Mouse (Mus musculus) spleen, adult 2 months (tissue): ENCODE measurements around the gene Defb25. TPM values are rescaled to one million over a fixed set of nuclear protein-coding genes. Genes with fewer than 3 reads are reported as not detected.

Experiments used
- DNase-seq, 2 experiments: peaks; one replicate each; pipeline versions ENCODE4 v3.0.0 to v3.0.0-alpha.2; 2012 to 2021; ENCODE audit warnings: low spot score in 2 of 2, low read depth in 1 of 2
- H3K27ac ChIP-seq: fragments of 200-500 bp; 2 replicates; pipeline ENCODE4 v1.5.1; 2012; ENCODE audit warnings: low read length, inconsistent platforms; ENCODE audit not compliant: insufficient read depth
- H3K27me3 ChIP-seq: fragments of 200-500 bp; 2 replicates; pipeline ENCODE4 v1.6.1; 2012; ENCODE audit warnings: mild to moderate bottlenecking, moderate library complexity, low read length, inconsistent platforms; ENCODE audit not compliant: control insufficient read depth, insufficient read depth
- H3K36me3 ChIP-seq: fragments of 200-500 bp; 2 replicates; pipeline ENCODE4 v1.6.1; 2012; ENCODE audit warnings: mild to moderate bottlenecking, low read length, inconsistent platforms; ENCODE audit not compliant: control insufficient read depth, insufficient read depth
- H3K4me1 ChIP-seq: fragments of 200-500 bp; 2 replicates; pipeline ENCODE4 v1.6.1; 2011; ENCODE audit warnings: inconsistent platforms; ENCODE audit not compliant: control insufficient read depth, insufficient read depth, insufficient read length
- H3K4me3 ChIP-seq: fragments of 200-500 bp; 2 replicates; pipeline ENCODE4 v1.5.1; 2011; ENCODE audit warnings: mild to moderate bottlenecking, inconsistent platforms; ENCODE audit not compliant: insufficient read depth, insufficient read length; ENCODE audit errors: extremely low read depth
- CTCF ChIP-seq: fragments of 200-500 bp; IDR thresholded peaks from 2 replicates; pipeline ENCODE4 v1.5.1; 2011; ENCODE audit warnings: mild to moderate bottlenecking, inconsistent platforms; ENCODE audit not compliant: insufficient read depth, insufficient read length, insufficient replicate concordance; ENCODE audit errors: extremely low read depth
- POLR2A ChIP-seq: fragments of 200-500 bp; IDR thresholded peaks from 2 replicates; pipeline ENCODE4 v1.6.1; 2011; ENCODE audit warnings: low read depth, low read length, inconsistent platforms
- WGBS: fragments of 180-500 bp; shearing (Covaris S2); methylation state at CpG from one replicate; pipeline ENCODE4 v1.1.7; 2018; 5-methylcytosine and 5-hydroxymethylcytosine counted together
- polyA plus RNA-seq: library from polyadenylated mRNA; depleted of rRNA; stranded (reverse); fragments of >200 nt; gene quantifications from 2 replicates; pipeline ENCODE4 v1.2.3, GENCODE M21; 2012

The Defb25 gene
- polyA plus RNA-seq, 1 experiment, result 0.65 TPM

DNA sequence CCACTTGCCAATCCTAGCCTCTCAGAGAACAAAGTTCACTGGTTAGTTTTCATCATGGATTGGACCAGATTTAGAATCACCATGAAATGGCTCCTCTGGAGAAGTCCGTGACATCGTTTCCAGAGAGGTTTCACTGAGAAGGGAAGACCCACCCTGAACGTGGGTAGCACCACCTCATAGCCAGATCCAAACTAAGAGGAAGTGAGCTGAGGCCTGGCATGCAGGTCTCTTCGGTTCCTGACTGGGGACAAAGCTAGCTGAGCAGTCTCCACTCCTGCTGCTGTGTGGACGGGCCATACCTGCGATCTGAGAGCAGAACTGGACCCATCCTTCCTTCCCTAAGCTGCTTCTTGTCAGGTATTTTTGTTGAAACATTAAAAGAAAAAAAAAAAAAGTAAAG lies 38.3 kb upstream of the Defb25 start:
- 25% methylated on average over 6 of the region's 6 CpGs for WGBS
- Histone ChIP-seq H3K4me3 (no peak overlapping the region), H3K27me3 (no peaks in the 10 kb centered on the region), H3K27ac (peak overlapping the region; percentile 18; the same call in 1 of the 2 replicates), H3K4me1 (no peaks in the 10 kb centered on the region), H3K36me3 (no peaks in the 10 kb centered on the region)
- no peak for DNase-seq
- TF ChIP-seq CTCF, result no peak
- no peak for TF ChIP-seq POLR2A

DNA sequence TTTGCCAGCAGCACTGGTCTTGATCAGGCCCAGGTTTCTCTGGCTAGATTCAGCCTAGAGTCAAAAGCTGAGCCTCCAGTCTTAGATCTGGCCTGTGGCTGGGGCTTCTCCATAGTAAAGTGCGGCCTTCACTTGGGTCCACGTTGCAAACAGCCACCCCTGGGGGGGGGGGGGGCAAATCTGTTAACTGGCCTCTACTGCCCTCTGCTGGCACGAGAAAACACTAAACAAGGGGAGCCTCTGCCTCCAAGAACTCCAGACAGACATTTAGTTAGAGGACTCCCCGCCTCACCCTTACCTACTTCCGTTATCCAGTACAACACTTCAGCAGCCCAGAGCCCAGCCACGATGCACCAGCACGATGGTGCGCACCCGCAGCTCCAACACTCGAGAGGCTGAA lies 34.5 kb upstream of the Defb25 start:
- H3K36me3 ChIP-seq, result no peaks in the 10 kb centered on the region
- 68% methylated on average over 10 of the region's 10 CpGs for WGBS

GRCm38 (mm10) chr2:152653874-152654715 lies 31.2 kb upstream of the Defb25 start:
- Histone ChIP-seq H3K36me3 (no peaks in the 10 kb centered on the region), H3K4me3 (no peak overlapping the region), H3K27ac (peak overlapping the region; percentile 0; the same call in 1 of the 2 replicates), H3K4me1 (no peaks in the 10 kb centered on the region), H3K27me3 (no peaks in the 10 kb centered on the region)
- TF ChIP-seq POLR2A, result no peak
- TF ChIP-seq CTCF, result no peak
- 56% methylated on average over 14 of the region's 14 CpGs for whole genome bisulfite sequencing
- DNase-seq, result no peak

More for the DNA sequence above, 34.5 kb upstream of the Defb25 start:
- Histone ChIP-seq H3K4me1 (no peaks in the 10 kb centered on the region), H3K27ac (no peak overlapping the region), H3K4me3 (no peak overlapping the region), H3K27me3 (no peaks in the 10 kb centered on the region)
- DNase-seq, result no peak
- TF ChIP-seq POLR2A (no peak), CTCF (0 out of 2 replicates have a peak, but pooled peaks have one; percentile 3)

DNA sequence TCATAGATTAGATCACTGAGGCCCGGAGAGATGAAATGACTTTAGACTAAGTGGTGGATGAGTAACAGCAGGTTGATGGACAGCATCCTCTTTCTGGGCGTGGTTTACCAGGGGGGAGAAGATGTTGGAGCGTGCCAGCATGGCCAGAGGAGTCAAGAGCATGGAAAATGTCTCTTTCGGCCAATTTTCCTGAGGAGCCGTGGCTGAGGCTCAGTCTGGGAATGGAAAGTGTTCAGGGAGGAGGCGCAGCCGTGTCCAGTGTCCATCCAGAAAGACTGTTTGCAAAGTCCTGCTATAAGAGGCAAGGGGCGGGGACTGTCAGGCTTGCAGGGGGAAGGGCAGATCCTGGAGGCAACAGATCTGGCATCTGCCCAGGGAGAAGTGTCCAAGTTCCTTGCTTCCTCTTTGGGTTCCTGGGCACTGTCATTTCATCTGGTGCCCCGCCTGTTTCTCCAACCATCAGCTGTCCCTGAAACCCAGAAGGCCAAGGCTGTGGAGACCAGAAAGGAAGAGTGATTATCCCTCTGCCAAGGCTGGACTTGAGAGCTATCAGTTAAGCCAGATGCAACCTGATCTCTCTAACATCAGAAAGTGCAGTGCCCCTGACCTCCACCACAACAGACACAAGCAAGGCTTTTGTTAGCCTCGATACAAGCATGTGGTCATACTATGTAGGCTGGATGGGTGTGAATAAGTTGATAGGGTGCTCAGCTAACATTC lies 30.2 kb upstream of the Defb25 start:
- Histone ChIP-seq H3K4me1 (no peaks in the 10 kb centered on the region), H3K27me3 (no peaks in the 10 kb centered on the region), H3K27ac (peak overlapping the region; percentile 6), H3K4me3 (no peak overlapping the region), H3K36me3 (no peaks in the 10 kb centered on the region)
- TF ChIP-seq CTCF (no peak), POLR2A (no peak)
- 69% methylated on average over 10 of the region's 10 CpGs for WGBS
- no peak for DNase-seq

- Histone ChIP-seq H3K27ac (peak overlapping the region; percentile 61), H3K4me1 (no peaks in the 10 kb centered on the region), H3K27me3 (no peaks in the 10 kb centered on the region), H3K4me3 (no peak overlapping the region), H3K36me3 (no peaks in the 10 kb centered on the region)
- TF ChIP-seq POLR2A (no peak), CTCF (no peak)
- WGBS, result 47% methylated on average over 11 of the region's 11 CpGs
- no peak for DNase-seq
Observed at GRCm38 (mm10) chr2:152639406-152640113, 16.7 kb upstream of the Defb25 start.

DNA sequence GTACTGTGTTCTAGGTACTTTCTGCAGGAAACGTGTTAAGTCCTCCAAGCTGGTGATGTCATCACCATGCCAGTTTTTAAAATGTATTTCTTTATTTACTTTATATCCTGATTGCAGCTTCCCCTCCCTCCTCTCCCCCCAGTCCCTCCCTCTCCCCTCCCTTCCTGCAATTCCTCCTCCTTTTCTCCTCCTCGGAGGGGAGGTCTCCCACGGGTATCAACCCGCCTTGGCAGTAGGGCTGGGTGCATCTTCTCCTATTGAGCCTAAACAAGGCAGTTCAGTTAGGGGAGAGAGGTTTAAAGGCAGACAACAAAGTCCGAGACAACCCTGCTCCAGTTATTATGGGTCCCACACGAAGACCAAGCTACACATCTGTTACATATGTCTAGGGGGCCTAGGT lies 16.0 kb upstream of the Defb25 start:
- TF ChIP-seq CTCF (no peak), POLR2A (no peak)
- Histone ChIP-seq H3K27me3 (no peaks in the 10 kb centered on the region), H3K27ac (peak overlapping the region; percentile 61; the same call in 1 of the 2 replicates), H3K36me3 (no peaks in the 10 kb centered on the region), H3K4me1 (no peaks in the 10 kb centered on the region), H3K4me3 (no peak overlapping the region)
- 70% methylated on average over 6 of the region's 6 CpGs for whole genome bisulfite sequencing
- no peak for DNase-seq

- Histone ChIP-seq H3K36me3 (no peaks in the 10 kb centered on the region), H3K27ac (0 out of 2 replicates have a peak overlapping the region, but pooled peaks have one; percentile 56), H3K4me1 (no peaks in the 10 kb centered on the region), H3K4me3 (no peak overlapping the region), H3K27me3 (no peaks in the 10 kb centered on the region)
- 94% methylated on average over 4 of the region's 4 CpGs for WGBS
- TF ChIP-seq POLR2A, result no peak
- TF ChIP-seq CTCF, result no peak
- no peak for DNase-seq
Observed at GRCm38 (mm10) chr2:152637381-152637780, 14.5 kb upstream of the Defb25 start.
